Mouse (Mus musculus): ENCODE results near the gene Mgp. TPM values are rescaled to one million over a fixed set of nuclear protein-coding genes. Genes with fewer than 3 reads are reported as not detected.

Mgp gene
- polyA plus RNA-seq, 1 experiment from 2014 or later = 3.3 TPM

DNA sequence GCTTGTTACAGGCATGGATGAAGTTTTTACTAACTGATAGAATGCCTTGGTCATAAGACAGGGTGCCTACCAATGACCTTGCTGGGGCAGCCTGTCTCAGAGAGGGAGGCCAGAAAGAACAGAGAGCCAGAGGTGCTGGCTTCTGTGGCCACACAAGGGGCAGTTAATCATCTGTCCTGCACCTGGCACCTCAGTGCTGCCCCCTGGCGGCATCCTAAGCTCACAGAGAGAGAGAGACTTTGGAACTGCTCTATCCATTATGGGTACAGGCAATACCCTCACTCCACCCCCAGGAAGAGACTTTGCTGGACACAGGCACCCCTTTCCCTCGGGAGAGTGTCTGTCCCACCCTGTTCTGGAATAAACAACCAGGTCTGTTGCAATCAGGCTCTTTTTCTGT is 27.8 kb downstream of the Mgp start:
- no peak for ATAC-seq
- H3K4me2 ChIP-seq = no peak overlapping the region
- peaks cover 2% of the 10 kb centered on the region; the same call in 1 of the 2 replicates for H3K4me1 ChIP-seq
- H3K9me3 ChIP-seq (replicated peaks) = no peaks in the 10 kb centered on the region
- no peaks in the 10 kb centered on the region for H3K27me3 ChIP-seq
- H3K27ac ChIP-seq = no peak overlapping the region
- 34% methylated on average over 2 of the region's 2 CpGs for WGBS
- H3K36me3 ChIP-seq (ENCODE audit: poor library complexity, severe bottlenecking) = no peaks in the 10 kb centered on the region
- H3K9ac ChIP-seq = no peak overlapping the region
- H3K4me3 ChIP-seq = no peak overlapping the region

DNA sequence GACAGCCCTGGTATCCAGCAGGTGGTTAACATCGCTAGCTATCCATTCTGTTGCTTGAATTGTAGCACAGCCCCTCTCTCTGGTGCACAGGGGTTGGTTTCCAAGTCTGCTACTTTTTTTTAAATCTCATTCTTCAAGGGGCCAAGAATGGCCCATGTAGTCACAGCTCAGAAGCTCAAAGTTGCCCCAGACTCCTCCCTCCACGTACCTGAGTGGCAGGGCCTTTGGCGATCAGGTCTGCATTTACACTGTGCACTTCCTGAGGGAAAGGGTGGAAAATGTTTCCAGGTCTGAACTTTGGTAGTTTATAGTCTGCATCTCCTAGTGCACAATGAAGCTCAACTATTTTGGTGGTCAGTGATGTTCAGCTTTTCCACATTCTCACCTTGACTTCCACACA is 28.4 kb downstream of the Mgp start:
- Histone ChIP-seq H3K27ac (no peak overlapping the region), H3K9me3 (replicated peaks) (no peaks in the 10 kb centered on the region), H3K4me2 (no peak overlapping the region), H3K4me3 (no peak overlapping the region), H3K4me1 (no peaks in the 10 kb centered on the region), H3K27me3 (no peaks in the 10 kb centered on the region), H3K36me3 (ENCODE audit: poor library complexity, severe bottlenecking) (no peaks in the 10 kb centered on the region), H3K9ac (no peak overlapping the region)
- no peak for ATAC-seq
- WGBS = 96% methylated on average over 3 of the region's 3 CpGs

DNA sequence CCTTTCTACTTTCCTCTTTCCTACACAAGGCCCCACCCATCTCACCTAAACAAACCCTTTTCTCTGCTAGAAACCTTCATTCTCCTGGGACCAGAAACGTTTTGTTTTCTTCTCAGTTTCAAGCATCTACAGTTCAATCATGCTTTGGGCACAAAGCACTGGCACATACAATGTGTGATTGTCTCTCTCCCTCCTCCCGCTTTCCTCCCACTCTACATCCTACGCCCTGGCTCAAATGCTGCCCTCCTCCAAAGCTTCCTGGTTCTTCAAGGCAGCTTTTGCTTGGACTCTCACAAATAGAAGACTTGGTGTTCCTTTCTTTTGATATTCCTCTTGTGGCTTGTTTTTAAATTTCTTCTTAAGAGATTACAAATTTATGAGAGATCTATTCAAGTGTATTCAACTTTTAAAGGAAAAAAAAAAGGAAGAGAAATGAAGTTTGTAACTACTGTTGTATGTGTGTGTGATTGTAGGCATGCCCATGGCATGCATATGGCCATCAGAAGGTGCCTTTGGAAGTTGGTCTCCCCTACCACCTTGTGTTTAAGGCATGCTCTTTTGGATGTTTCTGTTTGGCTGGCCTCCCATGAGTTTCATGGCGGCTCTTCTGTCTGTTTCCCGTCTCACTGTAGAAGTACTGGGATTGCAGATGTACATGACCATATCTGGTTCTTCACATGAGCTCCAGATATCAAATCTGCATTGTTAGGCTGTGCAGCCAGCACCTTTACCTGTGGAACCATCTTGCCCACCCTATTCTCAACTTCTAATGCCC is 29.7 kb downstream of the Mgp start:
- H3K9ac ChIP-seq = no peak overlapping the region
- no peak for ATAC-seq
- H3K27ac ChIP-seq = no peak overlapping the region
- 71% methylated on average over 5 of the region's 5 CpGs for WGBS
- no peaks in the 10 kb centered on the region for H3K4me1 ChIP-seq
- H3K27me3 ChIP-seq = no peaks in the 10 kb centered on the region
- H3K9me3 ChIP-seq (replicated peaks) = no peaks in the 10 kb centered on the region
- H3K4me2 ChIP-seq = no peak overlapping the region
- no peak overlapping the region for H3K4me3 ChIP-seq
- H3K36me3 ChIP-seq (ENCODE audit: poor library complexity, severe bottlenecking) = no peaks in the 10 kb centered on the region

DNA sequence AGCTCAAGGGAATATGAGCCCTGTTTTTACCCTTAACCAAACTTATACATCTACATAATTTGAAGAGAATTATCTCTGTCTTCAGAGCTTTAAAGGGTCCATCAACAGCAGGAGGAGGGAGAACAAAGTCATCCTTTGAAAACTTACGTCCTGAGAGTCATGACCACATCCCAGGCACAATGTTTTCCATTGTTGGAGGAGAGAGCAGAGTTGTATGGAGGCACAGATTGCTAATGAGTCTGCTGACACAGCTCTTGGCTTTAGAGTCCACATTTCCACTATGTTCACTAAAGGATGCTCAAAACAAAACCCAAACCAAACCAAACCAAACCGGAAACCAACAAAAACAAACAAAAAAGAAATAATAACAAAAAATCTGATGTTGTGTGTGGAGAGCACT is 30.7 kb downstream of the Mgp start:
- 59% methylated on average over 2 of the region's 2 CpGs for WGBS
- H3K4me2 ChIP-seq = no peak overlapping the region
- no peak overlapping the region for H3K27ac ChIP-seq
- no peaks in the 10 kb centered on the region for H3K4me1 ChIP-seq
- H3K9me3 ChIP-seq (replicated peaks) = no peaks in the 10 kb centered on the region
- H3K36me3 ChIP-seq (ENCODE audit: poor library complexity, severe bottlenecking) = no peaks in the 10 kb centered on the region
- no peak overlapping the region for H3K9ac ChIP-seq
- H3K27me3 ChIP-seq = no peaks in the 10 kb centered on the region
- no peak for ATAC-seq
- no peak overlapping the region for H3K4me3 ChIP-seq

DNA sequence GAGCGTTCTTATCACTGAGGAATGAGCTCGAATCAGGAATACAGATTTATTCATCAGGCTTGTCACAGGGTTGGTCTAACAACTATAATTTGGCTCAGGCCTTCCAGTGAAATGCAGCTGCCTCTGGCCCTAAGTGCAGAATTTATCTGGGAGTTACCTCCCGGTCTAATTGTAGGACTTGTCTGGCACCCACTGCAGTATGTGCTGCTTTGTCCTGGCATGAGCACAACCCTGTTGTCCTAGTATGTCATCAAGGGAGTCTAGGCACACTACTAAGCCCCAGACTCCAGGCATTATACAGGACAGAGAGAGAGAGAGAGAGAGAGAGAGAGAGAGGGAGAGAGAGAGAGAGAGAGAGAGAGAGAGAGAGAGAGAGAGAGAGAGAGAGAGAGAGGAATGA is 38.3 kb downstream of the Mgp start:
- no peaks in the 10 kb centered on the region for H3K9me3 ChIP-seq (replicated peaks)
- no peak overlapping the region for H3K4me2 ChIP-seq
- no peak overlapping the region for H3K27ac ChIP-seq
- no peaks in the 10 kb centered on the region for H3K36me3 ChIP-seq (ENCODE audit: poor library complexity, severe bottlenecking)
- 75% methylated on average over 3 of the region's 3 CpGs for WGBS
- H3K9ac ChIP-seq = no peak overlapping the region
- no peaks in the 10 kb centered on the region for H3K27me3 ChIP-seq
- H3K4me1 ChIP-seq = no peaks in the 10 kb centered on the region
- ATAC-seq = no peak
- no peak overlapping the region for H3K4me3 ChIP-seq

DNA sequence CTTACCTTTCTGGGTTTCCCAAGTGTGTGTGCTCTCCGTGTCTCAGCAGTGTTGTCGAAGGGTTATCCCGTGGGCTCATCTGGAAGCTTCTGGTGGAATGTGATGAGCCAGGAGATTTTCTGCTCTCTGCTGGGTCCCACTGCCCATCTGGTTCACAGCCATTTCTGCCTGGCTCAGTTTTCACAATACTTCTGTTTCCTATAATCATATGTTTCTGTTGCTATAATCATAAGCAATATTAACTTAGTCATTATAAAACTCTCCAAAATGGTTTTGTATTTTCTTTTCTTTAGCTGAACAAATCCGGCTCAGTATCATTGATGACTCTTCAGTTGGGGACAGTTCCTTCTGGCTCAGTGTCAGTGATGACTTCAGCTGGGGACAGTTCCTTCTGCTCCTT is 40.3 kb downstream of the Mgp start, which contains the start of gene Smco3:
Smco3 (minus strand) TSS at position 101 of the 400 bp plus-strand sequence.
- no peak within 1 kb of the TSS for H3K27ac ChIP-seq
- H3K4me1 ChIP-seq = no peaks in the 10 kb centered on the region
- ATAC-seq = no peak
- no peaks in the 10 kb centered on the region for H3K36me3 ChIP-seq (ENCODE audit: poor library complexity, severe bottlenecking)
- H3K9me3 ChIP-seq (replicated peaks) = no peaks in the 10 kb centered on the region
- 63% methylated on average over 4 of the region's 4 CpGs for WGBS
- peaks cover 8% of the 10 kb centered on the region; the same call in 1 of the 2 replicates for H3K27me3 ChIP-seq
- no peak within 1 kb of the TSS for H3K4me3 ChIP-seq
- H3K9ac ChIP-seq = no peak within 1 kb of the TSS
- no peak within 1 kb of the TSS for H3K4me2 ChIP-seq

DNA sequence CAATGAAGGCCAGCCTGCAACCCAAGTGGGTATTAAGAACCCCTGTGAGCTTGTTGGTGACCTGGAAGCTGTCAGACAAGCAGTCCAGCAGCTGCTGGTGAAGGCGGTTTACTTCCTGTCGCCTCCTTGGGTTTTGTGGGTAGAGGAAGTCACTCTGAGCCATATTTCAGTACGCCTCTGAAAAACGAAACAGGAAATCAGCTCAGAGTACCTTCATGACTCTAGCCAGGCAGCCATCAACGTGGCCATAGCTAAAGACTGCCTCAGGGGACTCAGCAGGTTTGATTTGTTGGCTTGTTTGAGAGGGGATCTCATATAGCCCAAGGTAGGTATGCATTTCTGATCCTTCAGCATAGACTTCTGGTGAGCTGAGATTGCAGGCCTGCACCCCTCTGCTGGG is 43.9 kb downstream of the Mgp start:
- Histone ChIP-seq H3K4me3 (no peak overlapping the region), H3K27me3 (peaks cover 12% of the 10 kb centered on the region; the same call in 1 of the 2 replicates), H3K36me3 (ENCODE audit: poor library complexity, severe bottlenecking) (no peaks in the 10 kb centered on the region), H3K9ac (no peak overlapping the region), H3K27ac (no peak overlapping the region), H3K9me3 (replicated peaks) (no peaks in the 10 kb centered on the region), H3K4me1 (peaks cover 9% of the 10 kb centered on the region), H3K4me2 (no peak overlapping the region)
- no peak for ATAC-seq
- 77% methylated on average over 5 of the region's 5 CpGs for WGBS

DNA sequence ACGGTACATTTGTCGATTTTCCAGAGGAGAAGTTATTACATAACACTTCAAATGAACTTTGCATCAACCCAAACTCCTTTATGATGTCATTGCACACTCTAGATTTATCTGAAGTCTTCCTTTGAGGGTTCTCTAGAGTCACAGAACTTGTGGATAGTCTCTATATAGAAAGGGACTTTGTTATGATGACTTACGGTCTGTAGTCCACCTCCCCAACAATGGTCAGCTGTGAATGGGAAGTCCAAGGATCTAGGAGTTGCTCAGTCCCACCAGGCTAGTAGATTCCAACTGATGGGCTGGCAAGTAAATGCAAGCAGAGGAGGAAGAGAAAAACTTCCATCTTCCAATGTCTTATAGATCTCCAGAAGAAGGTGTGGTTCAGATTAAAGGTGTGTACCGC is 46.9 kb downstream of the Mgp start:
- peaks cover 12% of the 10 kb centered on the region; the same call in 1 of the 2 replicates for H3K27me3 ChIP-seq
- peaks cover 18% of the 10 kb centered on the region for H3K36me3 ChIP-seq (ENCODE audit: poor library complexity, severe bottlenecking)
- peak overlapping the region; percentile 61 for H3K9ac ChIP-seq
- peak overlapping the region; percentile 79 for H3K4me3 ChIP-seq
- H3K9me3 ChIP-seq (replicated peaks) = no peaks in the 10 kb centered on the region
- WGBS = 35% methylated on average over 4 of the region's 4 CpGs
- H3K4me2 ChIP-seq = peak overlapping the region; percentile 60
- peak overlapping the region; percentile 58; the same call in 1 of the 2 replicates for H3K27ac ChIP-seq
- no peak; the same call in 1 of the 2 replicates for ATAC-seq
- H3K4me1 ChIP-seq = peaks cover 13% of the 10 kb centered on the region

DNA sequence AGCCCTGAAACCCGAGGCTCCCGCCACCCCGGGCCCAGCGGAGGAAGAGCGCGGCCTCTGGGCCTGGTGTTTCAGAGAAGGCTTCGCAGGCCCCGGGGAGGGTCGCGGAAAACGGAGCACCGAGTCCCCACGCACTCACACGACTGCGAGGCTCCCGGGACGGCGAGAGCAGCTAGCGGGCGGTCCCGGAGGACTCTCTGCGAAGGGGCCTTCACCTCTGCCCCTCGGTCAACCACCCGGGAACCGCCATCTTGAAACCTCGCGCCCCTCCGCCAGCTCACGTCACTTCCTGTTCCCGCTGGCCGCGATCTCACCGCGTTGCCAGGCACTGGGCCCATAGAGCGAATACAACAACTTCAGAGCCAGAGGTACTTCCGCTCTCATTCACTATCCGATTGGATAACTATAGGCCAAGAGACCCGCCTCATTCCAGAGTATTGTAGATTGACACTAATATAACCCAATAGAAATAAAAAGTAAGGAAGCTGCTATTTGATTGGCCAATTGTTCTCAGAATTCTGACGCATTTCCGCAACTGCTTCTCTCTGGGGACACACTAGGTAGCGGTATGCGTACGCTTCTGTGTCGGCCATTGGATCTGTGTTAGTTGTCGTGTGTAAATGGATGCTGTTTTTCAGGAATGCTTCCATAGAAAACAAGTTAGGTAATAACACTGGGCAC is 47.6 kb downstream of the Mgp start, which contains the start of gene Wbp11:
Wbp11 (minus strand) TSS at position 353 of the 681 bp plus-strand sequence.
- Histone ChIP-seq H3K36me3 (ENCODE audit: poor library complexity, severe bottlenecking) (peaks cover 21% of the 10 kb centered on the region), H3K4me1 (peaks cover 13% of the 10 kb centered on the region), H3K9me3 (replicated peaks) (no peaks in the 10 kb centered on the region), H3K4me2 (peak within 1 kb of the TSS; percentile 78), H3K4me3 (peak within 1 kb of the TSS; percentile 79), H3K9ac (peak within 1 kb of the TSS; percentile 88), H3K27me3 (peaks cover 12% of the 10 kb centered on the region; the same call in 1 of the 2 replicates), H3K27ac (peak within 1 kb of the TSS; percentile 58; the same call in 1 of the 2 replicates)
- ATAC-seq = peak; percentile 100
- under 1% methylated on average over 45 of the region's 45 CpGs for WGBS

DNA sequence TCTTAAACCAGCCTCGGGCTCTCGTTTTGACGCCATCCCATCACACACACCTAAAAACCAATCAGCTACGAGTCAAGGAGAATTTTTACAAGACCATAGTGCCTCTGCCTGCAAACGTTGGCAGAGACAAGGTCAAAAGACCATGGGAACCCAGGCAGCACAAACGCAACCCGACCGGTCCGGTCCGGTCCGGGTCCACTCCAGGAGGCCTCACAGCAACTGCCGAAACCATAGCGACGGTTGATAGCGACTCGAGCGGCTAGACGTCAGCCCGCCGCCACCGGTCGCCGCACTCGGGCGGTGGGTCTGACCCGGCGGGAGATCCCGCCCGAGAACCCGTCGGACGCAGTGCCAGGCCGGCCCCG is 48.1 kb downstream of the Mgp start, which contains the start of gene BC049715:
BC049715 (plus strand) TSS at position 111 of the 365 bp plus-strand sequence.
- Histone ChIP-seq H3K4me3 (peak within 1 kb of the TSS; percentile 79), H3K27ac (peak within 1 kb of the TSS; percentile 58; the same call in 1 of the 2 replicates), H3K27me3 (peaks cover 12% of the 10 kb centered on the region; the same call in 1 of the 2 replicates), H3K9me3 (replicated peaks) (no peaks in the 10 kb centered on the region), H3K4me1 (peaks cover 13% of the 10 kb centered on the region), H3K36me3 (ENCODE audit: poor library complexity, severe bottlenecking) (peaks cover 26% of the 10 kb centered on the region), H3K9ac (peak within 1 kb of the TSS; percentile 88), H3K4me2 (peak within 1 kb of the TSS; percentile 78)
- WGBS = under 1% methylated on average over 34 of the region's 34 CpGs
- no peak; the same call in 1 of the 2 replicates for ATAC-seq

DNA sequence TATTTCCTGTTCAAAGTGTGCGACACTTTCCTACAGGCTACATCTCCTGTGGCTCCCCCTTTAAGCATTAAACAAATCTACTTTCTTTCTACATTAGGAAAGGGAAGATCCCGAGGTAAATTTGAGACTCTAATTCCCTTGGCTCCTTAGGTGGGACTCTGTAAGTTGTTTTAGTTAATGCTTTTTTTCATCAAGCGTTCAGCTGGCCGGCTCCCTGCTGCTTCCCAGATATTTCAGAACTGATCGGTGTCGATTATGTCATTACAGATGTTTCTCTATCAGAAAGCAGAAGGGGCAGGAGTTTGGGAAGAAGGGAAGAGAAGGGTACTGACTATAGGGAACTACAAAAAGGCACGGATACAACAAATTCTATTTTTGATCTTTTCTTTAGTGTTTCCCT is 48.5 kb downstream of the Mgp start:
- no peak overlapping the region for H3K27ac ChIP-seq
- 18% methylated on average over 7 of the region's 7 CpGs for WGBS
- H3K4me2 ChIP-seq = peak overlapping the region; percentile 78
- peak overlapping the region; percentile 88 for H3K9ac ChIP-seq
- peaks cover 13% of the 10 kb centered on the region for H3K4me1 ChIP-seq
- peak overlapping the region; percentile 79 for H3K4me3 ChIP-seq
- no peak for ATAC-seq
- no peaks in the 10 kb centered on the region for H3K9me3 ChIP-seq (replicated peaks)
- peaks cover 12% of the 10 kb centered on the region; the same call in 1 of the 2 replicates for H3K27me3 ChIP-seq
- peaks cover 30% of the 10 kb centered on the region for H3K36me3 ChIP-seq (ENCODE audit: poor library complexity, severe bottlenecking)

DNA sequence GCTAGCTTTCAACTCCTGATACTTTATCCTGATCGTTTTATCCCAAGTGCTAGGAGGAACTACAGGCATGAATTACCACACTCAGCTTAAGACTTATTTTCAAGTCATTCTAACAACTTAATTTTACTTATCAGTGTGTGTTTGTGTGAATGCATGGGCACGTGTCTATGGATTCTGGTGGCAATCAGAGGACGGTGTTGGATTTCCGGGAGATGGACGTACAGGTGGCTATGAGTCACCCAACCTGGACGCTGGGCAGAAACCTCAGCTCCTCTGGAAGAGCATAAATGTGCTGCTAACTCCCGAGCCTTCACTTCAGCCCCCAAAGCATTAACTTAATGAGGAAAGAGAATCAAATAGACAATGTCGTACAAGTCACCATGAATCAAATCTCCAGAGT is 50.6 kb downstream of the Mgp start:
- peaks cover 51% of the 10 kb centered on the region for H3K36me3 ChIP-seq (ENCODE audit: poor library complexity, severe bottlenecking)
- WGBS = 95% methylated on average over 8 of the region's 8 CpGs
- ATAC-seq = no peak

More for the DNA sequence above, 50.6 kb downstream of the Mgp start:
- Histone ChIP-seq H3K9ac (no peak overlapping the region), H3K4me1 (peaks cover 13% of the 10 kb centered on the region), H3K4me3 (no peak overlapping the region), H3K4me2 (no peak overlapping the region), H3K27me3 (no peaks in the 10 kb centered on the region), H3K9me3 (replicated peaks) (no peaks in the 10 kb centered on the region), H3K27ac (no peak overlapping the region)

All from forebrain, embryonic 13.5 days (tissue).